Mouse (Mus musculus) stomach, postnatal 0 days (tissue): ENCODE data around the gene Fcgrt.

Experiments used
- CTCF ChIP-seq: IDR thresholded peaks from 2 replicates; pipeline ENCODE4 v1.5.1; 2016; ENCODE audit warnings: antibody characterized with exemption, low read depth, mild to moderate bottlenecking, moderate library complexity
- EP300 ChIP-seq: optimal IDR thresholded peaks from 2 replicates; pipeline ENCODE3; 2016; ENCODE audit warnings: antibody characterized with exemption

GRCm38 (mm10) chr7:45069671-45070070, 34.0 kb downstream of the Fcgrt start:
- TF ChIP-seq CTCF (no peak), EP300 (no peak)
